Mouse (Mus musculus) stomach, postnatal 0 days (tissue): ENCODE results near the gene Gm8180. TPM values are rescaled to one million over a fixed set of nuclear protein-coding genes. Genes with fewer than 3 reads are reported as not detected.
"Not testable (repeated sequence)": the region's sequence is repeated elsewhere in the genome, so short reads cannot be mapped to it uniquely, and the experiment has no call there.

Source experiments
- ATAC-seq: fragments of 200-750 bp; cut with Nextera tagmentation; 2 replicates; pipeline ENCODE4 v1.8.0; 2017; ENCODE audit not compliant: low FRiP score, low TSS enrichment
- DNase-seq: peaks from one replicate; pipeline ENCODE4 v3.0.0-alpha.2; 2016; ENCODE audit warnings: low spot score
- H3K27ac ChIP-seq: fragments of 300-500 bp; sonication (generic); replicated peaks from 2 replicates; pipeline ENCODE4 v1.5.1; 2014; ENCODE audit warnings: mild to moderate bottlenecking, control low read depth
- H3K27me3 ChIP-seq: fragments of 300-500 bp; sonication (generic); 2 replicates; pipeline ENCODE4 v1.6.1; 2014; ENCODE audit warnings: low read length; ENCODE audit not compliant: control insufficient read depth, insufficient read depth
- H3K36me3 ChIP-seq: fragments of 300-500 bp; sonication (generic); 2 replicates; pipeline ENCODE4 v1.6.1; 2014; ENCODE audit warnings: low read length, mixed read lengths; ENCODE audit not compliant: control insufficient read depth, insufficient read depth
- H3K4me1 ChIP-seq: fragments of 300-500 bp; sonication (generic); replicated peaks from 2 replicates; pipeline ENCODE4 v1.6.1; 2014; ENCODE audit warnings: antibody characterized with exemption; ENCODE audit not compliant: control insufficient read depth, insufficient read depth
- H3K4me2 ChIP-seq: fragments of 300-500 bp; sonication (generic); replicated peaks from 2 replicates; pipeline ENCODE4 v1.6.1; 2014; ENCODE audit warnings: low read depth, mild to moderate bottlenecking, control low read depth, moderate library complexity
- H3K4me3 ChIP-seq: fragments of 300-500 bp; sonication (generic); 2 replicates; pipeline ENCODE4 v1.5.1; 2014; ENCODE audit warnings: low read depth, low read length, control low read depth
- H3K9ac ChIP-seq: fragments of 300-500 bp; sonication (generic); 2 replicates; pipeline ENCODE4 v1.6.1; 2014; ENCODE audit warnings: mild to moderate bottlenecking, low read length, control low read depth, mixed read lengths
- H3K9me3 ChIP-seq: fragments of 300-500 bp; sonication (generic); 2 replicates; pipeline ENCODE4 v1.6.1; 2016; ENCODE audit warnings: low read length; ENCODE audit not compliant: control insufficient read depth
- CTCF ChIP-seq: IDR thresholded peaks from 2 replicates; pipeline ENCODE4 v1.5.1; 2016; ENCODE audit warnings: antibody characterized with exemption, low read depth, mild to moderate bottlenecking, moderate library complexity
- WGBS: fragments of 180-500 bp; shearing (Covaris S2); extraction: QIAGEN DNeasy Blood & Tissue Kit; methylation state at CpG from one replicate; pipeline ENCODE4 v1.1.7; 2014; 5-methylcytosine and 5-hydroxymethylcytosine counted together
- polyA plus RNA-seq: library from polyadenylated mRNA; unstranded; fragments of >200 nt; fragmentation: Nextera tagmentation; extraction: Ambion mirVana; gene quantifications from 2 replicates; pipeline ENCODE4 v1.2.1, GENCODE M21; 2015

Gm8180 gene
- polyA plus RNA-seq = not detected in 2 replicates

DNA sequence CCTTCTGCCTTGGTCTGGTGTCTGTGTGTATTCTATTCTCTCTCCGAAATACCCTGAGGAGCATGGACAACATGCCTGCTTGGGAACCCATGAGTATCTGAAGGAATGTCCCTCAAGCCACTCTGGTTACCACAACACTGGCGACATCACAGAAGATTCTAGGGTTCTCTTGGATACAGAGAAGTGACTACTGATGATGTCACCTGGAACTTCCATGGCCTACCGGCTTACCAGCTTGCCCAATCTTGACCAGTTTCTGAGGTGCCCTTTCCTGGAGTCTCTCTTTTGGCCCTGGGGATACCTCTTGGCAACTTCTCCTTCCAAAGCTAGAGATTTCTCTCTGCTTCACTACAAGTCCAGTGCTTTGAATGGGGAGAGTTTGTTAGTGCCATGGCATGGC lies at the start of gene Gm8180:
Gene Gm8180, minus strand, starts transcription at position 101 of the 400 bp plus-strand sequence.
- not testable (repeated sequence) for H3K9me3 ChIP-seq, H3K27me3 ChIP-seq, H3K4me2 ChIP-seq, H3K4me3 ChIP-seq, H3K4me1 ChIP-seq, H3K36me3 ChIP-seq, H3K27ac ChIP-seq, H3K9ac ChIP-seq, ATAC-seq, DNase-seq
- WGBS = 94% methylated on average over 3 of the region's 3 CpGs

- H3K4me3 ChIP-seq, H3K36me3 ChIP-seq, H3K4me2 ChIP-seq, H3K9ac ChIP-seq, H3K27me3 ChIP-seq, H3K9me3 ChIP-seq, ATAC-seq, H3K4me1 ChIP-seq, H3K27ac ChIP-seq, DNase-seq: not testable (repeated sequence)
- 74% methylated on average over 1 of the region's 1 CpGs for WGBS
Measured at GRCm38 (mm10) chr14:43830385-43830784, 45.8 kb upstream of the Gm8180 start.

DNA sequence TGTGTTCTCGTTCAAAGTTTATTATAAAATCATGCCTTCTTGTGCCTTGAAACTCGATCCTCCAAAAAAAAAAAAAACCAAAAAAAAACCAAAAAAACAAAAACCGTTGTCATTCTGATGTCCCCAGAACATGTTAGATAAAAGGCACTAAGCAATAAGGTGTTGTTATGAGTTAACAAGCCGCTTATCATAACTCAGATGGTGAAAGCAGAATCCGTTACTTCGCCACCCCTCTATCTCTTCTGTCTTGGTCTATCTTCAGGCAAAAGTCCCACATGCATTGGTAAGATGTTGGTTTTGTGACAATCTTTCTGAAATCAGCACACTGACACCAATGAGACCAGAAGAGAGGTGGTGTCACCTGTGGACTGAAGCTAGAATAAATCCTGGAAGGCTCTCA lies 39.6 kb upstream of the Gm8180 start:
- not testable (repeated sequence) for H3K4me2 ChIP-seq, H3K4me1 ChIP-seq, DNase-seq, H3K9ac ChIP-seq, ATAC-seq, H3K36me3 ChIP-seq, H3K27me3 ChIP-seq, H3K27ac ChIP-seq, H3K4me3 ChIP-seq, H3K9me3 ChIP-seq
- 79% methylated on average over 6 of the region's 6 CpGs for WGBS

DNA sequence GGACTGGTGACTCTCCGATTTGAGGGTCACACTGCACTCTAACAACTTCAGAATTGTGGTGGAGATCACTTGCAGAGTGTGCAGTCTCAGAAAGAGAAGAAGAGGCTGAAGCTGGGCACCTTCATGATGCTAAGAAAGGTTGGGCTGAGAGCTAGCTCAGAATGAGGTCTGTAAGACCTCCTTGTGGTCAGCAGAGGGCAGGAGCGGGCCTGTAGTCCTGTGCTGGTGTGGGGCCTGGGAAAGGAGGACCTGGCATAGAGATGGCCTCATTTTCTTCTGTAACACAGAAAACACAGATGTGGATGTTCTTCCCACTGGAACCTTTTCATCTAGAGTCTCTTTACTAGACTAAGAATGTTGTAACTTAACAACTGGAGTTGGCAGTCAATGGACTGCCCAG lies 37.3 kb upstream of the Gm8180 start:
- not testable (repeated sequence) for H3K9ac ChIP-seq, H3K9me3 ChIP-seq, H3K27ac ChIP-seq, H3K36me3 ChIP-seq, H3K4me2 ChIP-seq, DNase-seq, H3K4me3 ChIP-seq, H3K27me3 ChIP-seq, ATAC-seq, H3K4me1 ChIP-seq
- 56% methylated on average over 1 of the region's 2 CpGs for WGBS

GRCm38 (mm10) chr14:43812458-43812857 lies 27.9 kb upstream of the Gm8180 start:
- not testable (repeated sequence) for H3K9ac ChIP-seq, H3K4me3 ChIP-seq, ATAC-seq, H3K4me2 ChIP-seq, H3K36me3 ChIP-seq, H3K27ac ChIP-seq, H3K27me3 ChIP-seq, H3K4me1 ChIP-seq, H3K9me3 ChIP-seq
- peak; percentile 64 for TF ChIP-seq CTCF
- DNase-seq = peak; percentile 23
- WGBS = 55% methylated on average over 6 of the region's 9 CpGs

DNA sequence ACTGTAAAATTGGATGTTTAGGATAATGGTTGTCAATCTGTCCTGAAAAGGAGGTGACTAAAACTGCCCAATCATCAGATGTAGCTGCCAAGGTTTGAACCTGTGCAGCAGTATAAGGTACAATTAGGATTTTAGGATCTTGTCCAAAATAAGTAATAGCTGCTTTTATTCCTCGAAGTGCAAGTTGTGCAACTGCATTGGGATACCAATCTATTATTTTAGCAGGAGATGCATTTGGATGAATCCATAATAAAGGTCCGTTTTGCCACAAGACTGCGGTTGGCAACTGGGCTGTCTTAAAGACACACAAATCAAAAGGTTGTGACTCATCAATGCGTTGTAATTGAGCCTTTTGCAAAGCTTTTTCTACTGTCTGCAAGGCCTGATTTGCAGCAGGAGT lies 23.6 kb upstream of the Gm8180 start:
- H3K27me3 ChIP-seq, H3K9me3 ChIP-seq, DNase-seq, H3K27ac ChIP-seq, H3K36me3 ChIP-seq, H3K4me1 ChIP-seq, H3K4me2 ChIP-seq, ATAC-seq, H3K9ac ChIP-seq, H3K4me3 ChIP-seq: not testable (repeated sequence)
- WGBS = 69% methylated on average over 3 of the region's 4 CpGs

- H3K36me3 ChIP-seq, H3K4me1 ChIP-seq, H3K9me3 ChIP-seq, H3K4me3 ChIP-seq, DNase-seq, H3K27me3 ChIP-seq, H3K9ac ChIP-seq, H3K27ac ChIP-seq, ATAC-seq, H3K4me2 ChIP-seq: not testable (repeated sequence)
- WGBS = 15% methylated on average over 6 of the region's 7 CpGs
- peak; percentile 54 for TF ChIP-seq CTCF
Measured at GRCm38 (mm10) chr14:43804435-43804834, 19.9 kb upstream of the Gm8180 start.

DNA sequence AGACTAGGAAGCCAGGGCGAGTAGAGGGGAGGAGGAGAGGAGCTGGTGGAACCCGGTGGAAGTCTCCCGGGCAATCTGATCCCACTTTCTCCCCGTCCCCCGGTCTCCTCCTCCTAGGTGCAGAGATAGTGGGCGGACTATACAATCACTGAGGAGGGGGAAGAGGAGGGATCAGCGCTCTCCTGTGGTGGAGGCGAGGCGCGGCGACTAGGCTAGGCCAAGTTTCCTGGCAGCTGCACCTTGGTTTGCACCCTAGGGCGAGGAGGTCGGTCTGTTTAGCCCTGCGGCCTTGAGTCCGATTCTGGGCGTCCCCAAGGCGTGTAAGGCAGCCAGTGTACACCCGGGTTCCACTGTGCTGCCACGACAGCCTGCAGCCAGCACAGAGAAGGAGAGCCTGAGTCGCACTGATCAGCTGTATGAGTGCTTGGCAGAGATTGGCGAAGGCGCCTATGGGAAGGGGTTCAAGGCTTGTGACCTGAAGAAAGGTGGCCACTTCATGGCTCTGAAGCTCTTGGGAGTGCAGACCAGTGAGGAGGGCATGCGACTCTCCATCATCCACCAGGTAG lies 12.4 kb upstream of the Gm8180 start:
- H3K27ac ChIP-seq, H3K9me3 ChIP-seq, H3K36me3 ChIP-seq, H3K27me3 ChIP-seq, H3K4me1 ChIP-seq, H3K9ac ChIP-seq, ATAC-seq, H3K4me3 ChIP-seq: not testable (repeated sequence)
- WGBS = 10% methylated on average over 21 of the region's 23 CpGs
- peak overlapping the region; percentile 32; the same call in 1 of the 2 replicates for H3K4me2 ChIP-seq
- DNase-seq = peak; percentile 19
